Mouse (Mus musculus) ES-E14 (cell line): Measurements from ENCODE around the gene Entpd3.

ENCODE experiments used
- CHD2 ChIP-seq: IDR thresholded peaks from 2 replicates; pipeline ENCODE4 v1.6.1; 2014; ENCODE audit warnings: mild to moderate bottlenecking, low read depth, low read length, inconsistent platforms
- HCFC1 ChIP-seq: IDR thresholded peaks from 2 replicates; pipeline ENCODE4 v1.6.1; 2012; ENCODE audit warnings: low read length, inconsistent platforms, borderline replicate concordance; ENCODE audit not compliant: insufficient read depth
- MAFK ChIP-seq: IDR thresholded peaks from 2 replicates; pipeline ENCODE4 v1.6.1; 2014; ENCODE audit warnings: mild to moderate bottlenecking, low read depth, low read length, inconsistent platforms; ENCODE audit not compliant: insufficient read depth
- ZC3H11A ChIP-seq: IDR thresholded peaks from 2 replicates; pipeline ENCODE4 v1.6.1; 2012; ENCODE audit warnings: low read depth, mild to moderate bottlenecking, inconsistent platforms, low read length, borderline replicate concordance
- ZNF384 ChIP-seq: IDR thresholded peaks from 2 replicates; pipeline ENCODE4 v1.6.1; 2012; ENCODE audit warnings: low read depth, low read length, inconsistent platforms

- TF ChIP-seq ZNF384 (no peak), HCFC1 (no peak), MAFK (no peak), CHD2 (no peak), ZC3H11A (no peak)
Measured at GRCm38 (mm10) chr9:120579808-120580207, 40.2 kb downstream of the Entpd3 start.
